Mouse (Mus musculus) myocyte (in vitro differentiated cells): ENCODE results near the gene Actr5. TPM values are rescaled to one million over a fixed set of nuclear protein-coding genes. Genes with fewer than 3 reads are reported as not detected.

Source experiments
- H3K27me3 ChIP-seq: one replicate; pipeline ENCODE4 v1.6.1; 2011; ENCODE audit not compliant: control insufficient read depth, insufficient read depth, insufficient read length
- H3K36me3 ChIP-seq: one replicate; pipeline ENCODE4 v1.6.1; 2011; ENCODE audit not compliant: control insufficient read depth, insufficient read depth
- H3K4me2 ChIP-seq: one replicate; pipeline ENCODE4 v1.6.1; 2011; ENCODE audit warnings: low read depth, control low read depth
- H3K4me3 ChIP-seq: one replicate; pipeline ENCODE4 v1.5.1; 2011; ENCODE audit warnings: mild to moderate bottlenecking, control low read depth, moderate library complexity
- H3K79me2 ChIP-seq: one replicate; pipeline ENCODE4 v1.6.1; 2011; ENCODE audit not compliant: control insufficient read depth, insufficient read depth
- H3ac ChIP-seq: one replicate; pipeline ENCODE4 v1.6.1; 2011; ENCODE audit not compliant: control insufficient read depth, insufficient read length
- CEBPB ChIP-seq: IDR thresholded peaks from 2 replicates; pipeline ENCODE4 v1.6.1; 2011; ENCODE audit warnings: mild to moderate bottlenecking, moderate library complexity; ENCODE audit not compliant: poor library complexity, insufficient read depth, severe bottlenecking
- E2F4 ChIP-seq: IDR thresholded peaks from one replicate; pipeline ENCODE4 v1.6.1; 2011; ENCODE audit warnings: mild to moderate bottlenecking, control low read depth, moderate library complexity; ENCODE audit not compliant: insufficient read depth
- MAX ChIP-seq: IDR thresholded peaks from one replicate; pipeline ENCODE4 v1.6.1; 2011; ENCODE audit warnings: low read depth, mild to moderate bottlenecking, control low read depth
- MYOD1 ChIP-seq, 3 experiments: IDR thresholded peaks; one replicate each; pipeline ENCODE4 v1.6.1; 2011; ENCODE audit warnings: control low read depth in 2 of 3, low read depth in 2 of 3, mild to moderate bottlenecking in 2 of 3, moderate library complexity in 1 of 3; ENCODE audit not compliant: insufficient read length in 2 of 3, control insufficient read depth in 1 of 3
- MYOG ChIP-seq, 3 experiments: IDR thresholded peaks; one replicate each; pipeline ENCODE4 v1.6.1; 2011; ENCODE audit warnings: control low read depth in 2 of 3, low read depth in 2 of 3, mild to moderate bottlenecking in 2 of 3; ENCODE audit not compliant: insufficient read length in 2 of 3, control insufficient read depth in 1 of 3, insufficient read depth in 1 of 3
- POLR2A ChIP-seq: IDR thresholded peaks from one replicate; pipeline ENCODE4 v1.6.1; 2011; ENCODE audit warnings: low read depth, mild to moderate bottlenecking, control low read depth, moderate library complexity; ENCODE audit not compliant: insufficient read length
- POLR2AphosphoS2 ChIP-seq: IDR thresholded peaks from one replicate; pipeline ENCODE4 v1.6.1; 2011; ENCODE audit warnings: low read depth, control low read depth; ENCODE audit not compliant: insufficient read length
- REST ChIP-seq: IDR thresholded peaks from one replicate; pipeline ENCODE4 v1.6.1; 2011; ENCODE audit warnings: mild to moderate bottlenecking, control low read depth, moderate library complexity; ENCODE audit not compliant: insufficient read depth, insufficient read length
- SRF ChIP-seq: IDR thresholded peaks from one replicate; pipeline ENCODE4 v1.6.1; 2011; ENCODE audit warnings: low read depth; ENCODE audit not compliant: control insufficient read depth, insufficient read length
- TCF12 ChIP-seq: IDR thresholded peaks from one replicate; pipeline ENCODE4 v1.6.1; 2011; ENCODE audit warnings: mild to moderate bottlenecking, control low read depth; ENCODE audit not compliant: poor library complexity, insufficient read depth, severe bottlenecking
- TCF3 ChIP-seq: IDR thresholded peaks from one replicate; pipeline ENCODE4 v1.6.1; 2011; ENCODE audit warnings: low read depth, control low read depth; ENCODE audit not compliant: insufficient read length
- USF1 ChIP-seq: IDR thresholded peaks from one replicate; pipeline ENCODE4 v1.6.1; 2011; ENCODE audit warnings: low read depth, mild to moderate bottlenecking, control low read depth, moderate library complexity
- polyA plus RNA-seq: library from polyadenylated mRNA; unstranded; fragments of >200 nt; fragmentation: generic; extraction: Trizol; gene quantifications from one replicate; pipeline ENCODE4 v1.2.1, GENCODE M21; 2012; ENCODE audit warnings: missing spikeins

The Actr5 gene
- polyA plus RNA-seq, 1 experiment, result 6.5 TPM

GRCm38 (mm10) chr2:158673493-158673892 is 48.8 kb downstream of the Actr5 start:
- no peak overlapping the region for H3K4me2 ChIP-seq
- no peak overlapping the region for H3K4me3 ChIP-seq
- no peaks in the 10 kb centered on the region for H3K79me2 ChIP-seq
- no peak for TF ChIP-seq POLR2A
- TF ChIP-seq SRF, result no peak
- no peak for TF ChIP-seq USF1
- TF ChIP-seq TCF12, result no peak
- TF ChIP-seq TCF3, result no peak
- TF ChIP-seq MYOG (IDR thresholded peaks at IDR 0.05; ENCODE audit: control insufficient read depth in 1 of 3, insufficient read depth in 1 of 3, insufficient read length in 2 of 3, low read depth in 2 of 3), result no peak
- no peak for TF ChIP-seq MYOD1 (IDR thresholded peaks at IDR 0.05; ENCODE audit: control insufficient read depth in 1 of 3, insufficient read length in 2 of 3, low read depth in 2 of 3)
- TF ChIP-seq CEBPB, result no peak
- TF ChIP-seq POLR2AphosphoS2, result no peak
- TF ChIP-seq REST, result no peak
- TF ChIP-seq E2F4, result no peak
- no peak for TF ChIP-seq MAX
- H3K27me3 ChIP-seq, result peaks cover 46% of the 10 kb centered on the region
- H3ac ChIP-seq, result no peak overlapping the region
- H3K36me3 ChIP-seq, result no peaks in the 10 kb centered on the region

GRCm38 (mm10) chr2:158674131-158674530 is 49.4 kb downstream of the Actr5 start:
- no peak for TF ChIP-seq POLR2AphosphoS2
- TF ChIP-seq TCF3, result no peak
- TF ChIP-seq TCF12, result no peak
- no peak for TF ChIP-seq USF1
- TF ChIP-seq SRF, result no peak
- no peak for TF ChIP-seq CEBPB
- no peak for TF ChIP-seq E2F4
- no peak for TF ChIP-seq POLR2A
- TF ChIP-seq MYOG (IDR thresholded peaks at IDR 0.05; ENCODE audit: control insufficient read depth in 1 of 3, insufficient read depth in 1 of 3, insufficient read length in 2 of 3, low read depth in 2 of 3), result no peak
- Histone ChIP-seq H3K27me3 (peaks cover 46% of the 10 kb centered on the region), H3K36me3 (no peaks in the 10 kb centered on the region), H3K4me2 (no peak overlapping the region), H3K4me3 (no peak overlapping the region), H3ac (no peak overlapping the region), H3K79me2 (no peaks in the 10 kb centered on the region)

- H3K4me3 ChIP-seq, result no peak overlapping the region
- H3K79me2 ChIP-seq, result no peaks in the 10 kb centered on the region
- TF ChIP-seq CEBPB, result no peak
- no peak overlapping the region for H3ac ChIP-seq
- H3K4me2 ChIP-seq, result no peak overlapping the region
- H3K27me3 ChIP-seq, result peaks cover 41% of the 10 kb centered on the region
- no peaks in the 10 kb centered on the region for H3K36me3 ChIP-seq
These were observed 50.1 kb downstream of the Actr5 start for GRCm38 (mm10) chr2:158674759-158675158.

- Histone ChIP-seq H3K36me3 (no peaks in the 10 kb centered on the region), H3ac (no peak overlapping the region), H3K27me3 (peaks cover 43% of the 10 kb centered on the region), H3K4me2 (no peak overlapping the region), H3K79me2 (no peaks in the 10 kb centered on the region), H3K4me3 (no peak overlapping the region)
- no peak for TF ChIP-seq MAX
These were observed 50.5 kb downstream of the Actr5 start for GRCm38 (mm10) chr2:158675161-158675560.

GRCm38 (mm10) chr2:158675907-158676533 is 51.3 kb downstream of the Actr5 start:
- no peaks in the 10 kb centered on the region for H3K79me2 ChIP-seq
- H3K27me3 ChIP-seq, result peaks cover 41% of the 10 kb centered on the region
- no peak for TF ChIP-seq POLR2A
- no peak for TF ChIP-seq CEBPB
- no peak for TF ChIP-seq POLR2AphosphoS2
- no peak for TF ChIP-seq MAX
- no peak for TF ChIP-seq REST
- no peak for TF ChIP-seq TCF3
- no peak for TF ChIP-seq SRF
- no peak for TF ChIP-seq TCF12
- TF ChIP-seq MYOD1 (IDR thresholded peaks at IDR 0.05; ENCODE audit: control insufficient read depth in 1 of 3, insufficient read length in 2 of 3, low read depth in 2 of 3), result no peak
- no peak for TF ChIP-seq USF1
- no peak for TF ChIP-seq E2F4
- no peak for TF ChIP-seq MYOG (IDR thresholded peaks at IDR 0.05; ENCODE audit: control insufficient read depth in 1 of 3, insufficient read depth in 1 of 3, insufficient read length in 2 of 3, low read depth in 2 of 3)
- H3ac ChIP-seq, result no peak overlapping the region
- no peak overlapping the region for H3K4me2 ChIP-seq
- no peaks in the 10 kb centered on the region for H3K36me3 ChIP-seq
- H3K4me3 ChIP-seq, result no peak overlapping the region
